Mouse (Mus musculus): ENCODE measurements at regions not wholly inside any gene's neighbourhood (a gene's known extent, or its start where the extent isn't known, plus 50 kb on each side); places are given as distances from the start of the nearest gene placed in this dataset.

GRCm38 (mm10) chr9:113486494-113487081 lies 221.5 kb downstream of the Pdcd6ip start:
- DNase-seq, result no peak

GRCm38 (mm10) chr9:113479897-113480296 lies 228.2 kb downstream of the Pdcd6ip start:
- no peak for DNase-seq

GRCm38 (mm10) chr9:113478761-113479265 lies 229.2 kb downstream of the Pdcd6ip start:
- no peak for DNase-seq

- DNase-seq, result no peak
These were observed 236.3 kb downstream of the Pdcd6ip start for GRCm38 (mm10) chr9:113471781-113472180.

- no peak for DNase-seq
These were observed 245.2 kb downstream of the Pdcd6ip start for GRCm38 (mm10) chr9:113462888-113463287.

GRCm38 (mm10) chr9:113462267-113462887 lies 245.7 kb downstream of the Pdcd6ip start:
- DNase-seq, result no peak

- DNase-seq, result no peak
These were observed 248.2 kb downstream of the Pdcd6ip start for GRCm38 (mm10) chr9:113459885-113460284.

GRCm38 (mm10) chr9:113459221-113459620 lies 248.8 kb downstream of the Pdcd6ip start:
- no peak for DNase-seq

- DNase-seq, result no peak
These were observed 249.3 kb downstream of the Pdcd6ip start for GRCm38 (mm10) chr9:113458741-113459154.

- DNase-seq, result no peak
These were observed 250.7 kb downstream of the Pdcd6ip start for GRCm38 (mm10) chr9:113457169-113457850.

- no peak for DNase-seq
These were observed 252.5 kb downstream of the Pdcd6ip start for GRCm38 (mm10) chr9:113455577-113455976.

GRCm38 (mm10) chr9:113453231-113453630 lies 254.8 kb downstream of the Pdcd6ip start:
- no peak for DNase-seq

GRCm38 (mm10) chr9:113441770-113442411 lies 266.2 kb downstream of the Pdcd6ip start:
- peak; percentile 72 for DNase-seq

- no peak for DNase-seq
These were observed 269.7 kb downstream of the Pdcd6ip start for GRCm38 (mm10) chr9:113438394-113438793.

- DNase-seq, result no peak
These were observed 272.1 kb downstream of the Pdcd6ip start for GRCm38 (mm10) chr9:113435921-113436320.

- DNase-seq, result no peak
These were observed 274.6 kb downstream of the Pdcd6ip start for GRCm38 (mm10) chr9:113433424-113433823.

- no peak for DNase-seq
These were observed 275.4 kb downstream of the Pdcd6ip start for GRCm38 (mm10) chr9:113432601-113433179.

- DNase-seq, result no peak
These were observed 277.6 kb downstream of the Pdcd6ip start for GRCm38 (mm10) chr9:113430411-113430810.

- DNase-seq, result no peak
These were observed 280.8 kb downstream of the Pdcd6ip start for GRCm38 (mm10) chr9:113427281-113427680.

- DNase-seq, result no peak
These were observed 281.7 kb downstream of the Pdcd6ip start for GRCm38 (mm10) chr9:113426324-113426723.

GRCm38 (mm10) chr9:113421645-113422044 lies 286.4 kb downstream of the Pdcd6ip start:
- no peak for DNase-seq

- no peak for DNase-seq
These were observed 286.9 kb downstream of the Pdcd6ip start for GRCm38 (mm10) chr9:113421121-113421520.

GRCm38 (mm10) chr9:113419801-113420200 lies 288.3 kb downstream of the Pdcd6ip start:
- DNase-seq, result no peak
